Mouse (Mus musculus): ENCODE measurements around the gene Efhb. TPM values are rescaled to one million over a fixed set of nuclear protein-coding genes. Genes with fewer than 3 reads are reported as not detected.

Gene Efhb
- polyA plus RNA-seq, 1 experiment from 2014 or later: 0.18 TPM

DNA sequence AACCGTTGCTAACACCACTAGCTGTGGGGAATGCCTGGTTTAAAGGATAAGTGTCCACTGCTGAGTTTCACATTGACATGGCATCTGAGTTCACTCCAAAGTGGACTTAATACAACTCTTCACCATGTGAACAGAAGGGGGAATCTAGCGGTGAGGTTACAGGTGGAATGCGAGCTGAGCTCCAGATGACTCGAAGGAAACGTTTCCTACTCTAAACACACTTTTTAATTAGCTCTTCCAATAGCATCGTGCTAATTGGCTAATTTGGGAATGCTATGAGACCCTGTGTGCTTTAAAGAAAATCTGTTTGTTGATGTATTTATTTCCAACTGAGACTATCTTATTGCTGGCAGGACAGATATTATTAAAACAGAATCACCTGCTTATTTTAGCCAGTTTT lies 76.3 kb downstream of the Efhb start:
- DNase-seq (ENCODE audit: low read depth, low spot score) (no peak), ATAC-seq (no peak)
- ChIA-PET CTCF (interaction anchor here (0.9 kb wide), 1 partner anchor 827 kb away, joined by 3 read pairs; no protein-coding TSS in a partner anchor), POLR2A (no interaction called here)
- in situ Hi-C loops (cut with MboI; ENCODE audit: low pct_unique_long_range_greater_than_20kb): loop anchor here (5.0 kb wide), 1 partner anchor 820 kb away; no protein-coding TSS in a partner anchor
- no peak for TF ChIP-seq CTCF (IDR thresholded peaks at IDR 0.05)
- H3K27me3 ChIP-seq: peaks cover 6% of the 10 kb centered on the region

DNA sequence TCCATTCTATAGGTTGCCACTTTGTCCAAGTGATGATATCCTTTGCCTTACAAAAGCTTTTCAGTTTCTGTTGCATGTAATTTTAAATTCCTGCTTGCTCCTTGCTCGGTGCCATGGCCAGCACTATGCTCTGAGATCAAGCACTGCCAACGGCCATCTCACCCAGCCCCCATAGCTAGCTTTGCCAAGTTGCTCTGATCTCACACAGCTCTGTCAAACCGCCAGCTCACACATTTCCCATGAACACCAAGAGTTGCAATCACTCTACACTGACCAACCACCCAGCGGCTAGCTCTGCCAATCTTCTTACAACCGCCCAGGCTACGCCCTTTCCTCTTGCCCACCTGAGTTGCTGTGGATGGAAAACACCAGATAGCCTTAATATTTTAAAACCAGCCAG lies 99.0 kb downstream of the Efhb start:
- ChIA-PET CTCF (no interaction called here), POLR2A (no interaction called here)
- DNase-seq (ENCODE audit: low read depth, low spot score) (no peak), ATAC-seq (no peak)
- no peaks in the 10 kb centered on the region for H3K27me3 ChIP-seq
- in situ Hi-C loops (cut with MboI; ENCODE audit: low pct_unique_long_range_greater_than_20kb): no loop called here
- no peak for TF ChIP-seq CTCF (IDR thresholded peaks at IDR 0.05)

Other genes starting within 250 kb of the Efhb start
- 93.7 TPM for gene Rab5a, start 15.9 kb upstream of the Efhb start, polyA plus RNA-seq (2021)
- gene Pp2d1, start 76.1 kb upstream of the Efhb start, polyA plus RNA-seq (2021): 0.12 TPM
- gene Kat2b, start 103.5 kb upstream of the Efhb start, polyA plus RNA-seq (2021): 53.3 TPM
- 13.6 TPM for gene Sgo1, start 226.0 kb upstream of the Efhb start, polyA plus RNA-seq (2021)